Mouse (Mus musculus) cortical plate, adult 2 months (tissue): ENCODE data around the gene Rnf34. TPM values are rescaled to one million over a fixed set of nuclear protein-coding genes. Genes with fewer than 3 reads are reported as not detected.

Experiments used
- H3K27ac ChIP-seq: fragments of 200-500 bp; 2 replicates; pipeline ENCODE4 v1.5.1; 2012; ENCODE audit warnings: low read length, control low read depth, inconsistent platforms; ENCODE audit not compliant: insufficient read depth
- H3K4me1 ChIP-seq: fragments of 200-500 bp; 2 replicates; pipeline ENCODE4 v1.6.1; 2011; ENCODE audit warnings: low read length; ENCODE audit not compliant: control insufficient read depth, insufficient read depth
- H3K4me3 ChIP-seq: fragments of 200-500 bp; 2 replicates; pipeline ENCODE4 v1.5.1; 2011; ENCODE audit warnings: mild to moderate bottlenecking, low read length, control low read depth; ENCODE audit not compliant: insufficient read depth
- CTCF ChIP-seq: fragments of 200-500 bp; IDR thresholded peaks from 2 replicates; pipeline ENCODE4 v1.5.1; 2011; ENCODE audit warnings: mild to moderate bottlenecking, control low read depth, low read length; ENCODE audit not compliant: insufficient read depth; ENCODE audit errors: extremely low read depth
- POLR2A ChIP-seq: fragments of 200-500 bp; IDR thresholded peaks from 2 replicates; pipeline ENCODE4 v1.6.1; 2011; ENCODE audit warnings: mild to moderate bottlenecking, low read length, control low read depth; ENCODE audit not compliant: insufficient read depth; ENCODE audit errors: extremely low read depth
- polyA plus RNA-seq: library from polyadenylated mRNA; depleted of rRNA; stranded (reverse); fragments of >200 nt; gene quantifications from 2 replicates; pipeline ENCODE4 v1.2.3, GENCODE M21; 2012

Gene Rnf34
- polyA plus RNA-seq, 1 experiment, result 38.1 TPM

GRCm38 (mm10) chr5:122863053-122863452, 13.2 kb downstream of the Rnf34 start:
- TF ChIP-seq POLR2A (no peak), CTCF (no peak)
- Histone ChIP-seq H3K4me3 (no peak overlapping the region), H3K27ac (no peak overlapping the region), H3K4me1 (no peaks in the 10 kb centered on the region)

GRCm38 (mm10) chr5:122872626-122873025, 22.8 kb downstream of the Rnf34 start:
- H3K27ac ChIP-seq, result no peak overlapping the region
- no peaks in the 10 kb centered on the region for H3K4me1 ChIP-seq
- no peak overlapping the region for H3K4me3 ChIP-seq
- TF ChIP-seq POLR2A, result no peak
- TF ChIP-seq CTCF, result no peak

- Histone ChIP-seq H3K27ac (no peak overlapping the region), H3K4me3 (no peak overlapping the region), H3K4me1 (no peaks in the 10 kb centered on the region)
- TF ChIP-seq POLR2A (no peak), CTCF (no peak)
Measured at GRCm38 (mm10) chr5:122873573-122873972, 23.7 kb downstream of the Rnf34 start.

GRCm38 (mm10) chr5:122874359-122874758, 24.5 kb downstream of the Rnf34 start:
- Histone ChIP-seq H3K27ac (no peak overlapping the region), H3K4me1 (no peaks in the 10 kb centered on the region), H3K4me3 (no peak overlapping the region)
- TF ChIP-seq CTCF, result no peak
- no peak for TF ChIP-seq POLR2A

- no peak for TF ChIP-seq CTCF
- no peak for TF ChIP-seq POLR2A
- no peak overlapping the region for H3K4me3 ChIP-seq
- H3K4me1 ChIP-seq, result no peaks in the 10 kb centered on the region
- H3K27ac ChIP-seq, result no peak overlapping the region
Measured at GRCm38 (mm10) chr5:122876671-122877070, 26.8 kb downstream of the Rnf34 start.

- Histone ChIP-seq H3K4me3 (no peak overlapping the region), H3K4me1 (no peaks in the 10 kb centered on the region), H3K27ac (no peak overlapping the region)
- TF ChIP-seq POLR2A (no peak), CTCF (no peak)
Measured at GRCm38 (mm10) chr5:122880241-122880980, 30.6 kb downstream of the Rnf34 start.

- Histone ChIP-seq H3K4me3 (no peak overlapping the region), H3K27ac (no peak overlapping the region), H3K4me1 (no peaks in the 10 kb centered on the region)
- no peak for TF ChIP-seq POLR2A
- peak; percentile 82 for TF ChIP-seq CTCF
Measured at GRCm38 (mm10) chr5:122881313-122881712, 31.5 kb downstream of the Rnf34 start.

GRCm38 (mm10) chr5:122882256-122883050, 32.6 kb downstream of the Rnf34 start:
- no peak for TF ChIP-seq POLR2A
- no peak for TF ChIP-seq CTCF
- no peaks in the 10 kb centered on the region for H3K4me1 ChIP-seq
- H3K4me3 ChIP-seq, result no peak overlapping the region
- H3K27ac ChIP-seq, result no peak overlapping the region

GRCm38 (mm10) chr5:122883237-122883636, 33.4 kb downstream of the Rnf34 start:
- no peak overlapping the region for H3K4me3 ChIP-seq
- H3K4me1 ChIP-seq, result no peaks in the 10 kb centered on the region
- H3K27ac ChIP-seq, result no peak overlapping the region
- no peak for TF ChIP-seq POLR2A
- no peak for TF ChIP-seq CTCF
